ENCODE assay signal across 19 mouse cellular contexts in genomic region chr15:102041951-102042350, GRCm38 (mm10). TPM values are rescaled to one million over a fixed set of nuclear protein-coding genes. Genes with fewer than 3 reads are reported as not detected.
A peak's percentile ranks its signal among the peaks of the same experiment; 100 is the strongest.
DNase-seq lines count a peak whose midpoint lies in the region; ATAC-seq and TF ChIP-seq lines count a peak whose summit lies in the region.
"Had no signal": no experiment of that assay in that cellular context is flagged by ENCODE, and none has a peak within 500 bp of the region (broad histone marks: within the 10 kb centered on the region; RNA-seq: fewer than 3 reads in every experiment).

No protein-coding gene starts in this region.

- H3K4me3 ChIP-seq in kidney, embryonic 16.5 days (ENCODE audit: low read length) = peak overlapping the region; percentile 17
- no peak overlapping the region for H3K4me3 ChIP-seq in kidney, adult 2 months (ENCODE audit: insufficient read depth, low read depth, low read length)
- H3K4me3 ChIP-seq in lung, postnatal 0 days (ENCODE audit: low read depth, low read length) = no peak overlapping the region
- H3K4me3 ChIP-seq in lung, adult 2 months (replicated peaks; ENCODE audit: extremely low read depth, low read depth, low read length) = no peak overlapping the region
- H3K4me3 ChIP-seq in limb, embryonic 11.5 days (ENCODE audit: low read depth, low read length) = no peak overlapping the region
- H3K4me3 ChIP-seq in stomach, embryonic 16.5 days (replicated peaks; ENCODE audit: low read length) = no peak overlapping the region
- H3K4me3 ChIP-seq: embryonic facial prominence, embryonic 15.5 days; heart, embryonic 15.5 days; neural tube, embryonic 12.5 days had no signal

- WGBS in kidney, embryonic 16.5 days = 31% methylated on average over 7 of the region's 7 CpGs
- 34% methylated on average over 7 of the region's 7 CpGs for WGBS in kidney, adult 2 months
- WGBS in lung, postnatal 0 days = 25% methylated on average over 7 of the region's 7 CpGs
- WGBS in lung, adult 2 months = 35% methylated on average over 7 of the region's 7 CpGs
- 23% methylated on average over 7 of the region's 7 CpGs for WGBS in limb, embryonic 11.5 days
- 33% methylated on average over 7 of the region's 7 CpGs for WGBS in stomach, embryonic 16.5 days

- ATAC-seq in kidney, embryonic 16.5 days (ENCODE audit: low FRiP score, low TSS enrichment) = no peak
- ATAC-seq in lung, postnatal 0 days = peak; percentile 59
- ATAC-seq in limb, embryonic 11.5 days (ENCODE audit: insufficient number of reproducible peaks, low FRiP score, low TSS enrichment, low read depth) = no peak
- no peak for ATAC-seq in stomach, embryonic 16.5 days (ENCODE audit: insufficient read depth, low FRiP score)
- no peak for ATAC-seq in monocyte, adult 5-6 weeks (replicated peaks; ENCODE audit: insufficient number of reproducible peaks, low FRiP score, low TSS enrichment, poor library complexity, severe bottlenecking)
- ATAC-seq: forebrain, postnatal 0 days; hindbrain, embryonic 16.5 days had no signal

- no peaks in the 10 kb centered on the region for H3K4me1 ChIP-seq in kidney, embryonic 16.5 days (ENCODE audit: insufficient read depth, low read length)
- H3K4me1 ChIP-seq in kidney, adult 2 months (ENCODE audit: control insufficient read depth, insufficient read depth, low read length) = no peaks in the 10 kb centered on the region
- no peaks in the 10 kb centered on the region for H3K4me1 ChIP-seq in lung, postnatal 0 days (ENCODE audit: insufficient read depth, low read depth, low read length)
- no peaks in the 10 kb centered on the region for H3K4me1 ChIP-seq in lung, adult 2 months (ENCODE audit: control insufficient read depth, insufficient read depth, low read length)
- H3K4me1 ChIP-seq in limb, embryonic 11.5 days (ENCODE audit: control insufficient read depth, insufficient read depth, low read length) = no peaks in the 10 kb centered on the region
- H3K4me1 ChIP-seq in stomach, embryonic 16.5 days (ENCODE audit: control insufficient read depth, insufficient read depth, low read length) = no peaks in the 10 kb centered on the region
- H3K4me1 ChIP-seq: embryonic facial prominence, embryonic 15.5 days; heart, embryonic 15.5 days; neural tube, embryonic 12.5 days had no signal

- no peaks in the 10 kb centered on the region for H3K27me3 ChIP-seq in kidney, embryonic 16.5 days (ENCODE audit: insufficient read depth, low read length)
- H3K27me3 ChIP-seq in kidney, adult 2 months (replicated peaks; ENCODE audit: control insufficient read depth, insufficient read depth, low read length) = no peaks in the 10 kb centered on the region
- H3K27me3 ChIP-seq in lung, postnatal 0 days (replicated peaks; ENCODE audit: insufficient read depth, low read length) = no peaks in the 10 kb centered on the region
- H3K27me3 ChIP-seq in limb, embryonic 11.5 days (ENCODE audit: control insufficient read depth, insufficient read depth, low read length) = no peaks in the 10 kb centered on the region
- H3K27me3 ChIP-seq in stomach, embryonic 16.5 days (ENCODE audit: control insufficient read depth, insufficient read depth, low read length) = no peaks in the 10 kb centered on the region
- H3K27me3 ChIP-seq: embryonic facial prominence, embryonic 15.5 days; heart, embryonic 15.5 days; neural tube, embryonic 12.5 days had no signal

- no peaks in the 10 kb centered on the region for H3K36me3 ChIP-seq in kidney, embryonic 16.5 days (ENCODE audit: insufficient read depth, low read length)
- no peaks in the 10 kb centered on the region for H3K36me3 ChIP-seq in kidney, adult 2 months (ENCODE audit: control insufficient read depth, insufficient read depth, low read length)
- H3K36me3 ChIP-seq in lung, postnatal 0 days (ENCODE audit: insufficient read depth, low read length) = no peaks in the 10 kb centered on the region
- no peaks in the 10 kb centered on the region for H3K36me3 ChIP-seq in limb, embryonic 11.5 days (ENCODE audit: control insufficient read depth, insufficient read depth, low read length)
- no peaks in the 10 kb centered on the region for H3K36me3 ChIP-seq in stomach, embryonic 16.5 days (ENCODE audit: control insufficient read depth, insufficient read depth, low read length)
- H3K36me3 ChIP-seq: embryonic facial prominence, embryonic 15.5 days; heart, embryonic 15.5 days; neural tube, embryonic 12.5 days had no signal

- H3K4me2 ChIP-seq in kidney, embryonic 16.5 days (replicated peaks; ENCODE audit: low read depth, low read length) = peak overlapping the region; percentile 46
- no peak overlapping the region for H3K4me2 ChIP-seq in lung, postnatal 0 days (replicated peaks; ENCODE audit: low read depth, low read length)
- H3K4me2 ChIP-seq in limb, embryonic 11.5 days (ENCODE audit: low read depth, severe bottlenecking) = peak overlapping the region; percentile 15; the same call in 1 of the 2 replicates
- H3K4me2 ChIP-seq in stomach, embryonic 16.5 days (ENCODE audit: low read depth, low read length) = peak overlapping the region; percentile 37; the same call in 1 of the 2 replicates
- H3K4me2 ChIP-seq: embryonic facial prominence, embryonic 15.5 days; heart, embryonic 15.5 days; neural tube, embryonic 12.5 days had no signal

- no peak overlapping the region for H3K9ac ChIP-seq in kidney, embryonic 16.5 days (replicated peaks; ENCODE audit: low read length)
- H3K9ac ChIP-seq in lung, postnatal 0 days (replicated peaks; ENCODE audit: low read depth) = no peak overlapping the region
- no peak overlapping the region for H3K9ac ChIP-seq in limb, embryonic 11.5 days (ENCODE audit: low read length)
- H3K9ac ChIP-seq in stomach, embryonic 16.5 days (ENCODE audit: low read length) = peak overlapping the region; percentile 0; the same call in 1 of the 2 replicates
- H3K9ac ChIP-seq: embryonic facial prominence, embryonic 15.5 days; forebrain, postnatal 0 days; heart, embryonic 15.5 days; neural tube, embryonic 12.5 days had no signal

- TF ChIP-seq EP300 in lung, postnatal 0 days (IDR thresholded peaks at IDR 0.05) = no peak

- TF ChIP-seq CTCF in kidney, adult 2 months (conservative IDR thresholded peaks at IDR 0.05; ENCODE audit: insufficient read depth, insufficient read length, low read depth, low read length) = no peak
- TF ChIP-seq CTCF in lung, postnatal 0 days (IDR thresholded peaks at IDR 0.05) = no peak
- no peak for TF ChIP-seq CTCF in lung, adult 2 months (IDR thresholded peaks at IDR 0.05; ENCODE audit: insufficient read depth, low read length)

- H3K9me3 ChIP-seq in kidney, embryonic 16.5 days (ENCODE audit: low read length) = no peaks in the 10 kb centered on the region
- H3K9me3 ChIP-seq in lung, postnatal 0 days (ENCODE audit: low read length) = no peaks in the 10 kb centered on the region
- no peaks in the 10 kb centered on the region for H3K9me3 ChIP-seq in limb, embryonic 11.5 days (ENCODE audit: control insufficient read depth, low read length)
- no peaks in the 10 kb centered on the region for H3K9me3 ChIP-seq in stomach, embryonic 16.5 days (replicated peaks; ENCODE audit: control insufficient read depth, low read length)
- H3K9me3 ChIP-seq: embryonic facial prominence, embryonic 15.5 days; heart, embryonic 15.5 days; neural tube, embryonic 12.5 days had no signal

- H3K27ac ChIP-seq in kidney, embryonic 16.5 days (ENCODE audit: low read length) = no peak overlapping the region
- no peak overlapping the region for H3K27ac ChIP-seq in kidney, adult 2 months (ENCODE audit: insufficient read depth, low read depth, low read length)
- no peak overlapping the region; the same call in 1 of the 2 replicates for H3K27ac ChIP-seq in lung, postnatal 0 days (ENCODE audit: low read length)
- H3K27ac ChIP-seq in limb, embryonic 11.5 days (replicated peaks; ENCODE audit: low read depth, low read length) = no peak overlapping the region
- H3K27ac ChIP-seq in stomach, embryonic 16.5 days (ENCODE audit: low read length) = no peak overlapping the region
- H3K27ac ChIP-seq: embryonic facial prominence, embryonic 15.5 days; heart, embryonic 15.5 days; neural tube, embryonic 12.5 days had no signal

- no peak for TF ChIP-seq POLR2A in kidney, adult 2 months (IDR thresholded peaks at IDR 0.05; ENCODE audit: low read depth, low read length)
- no peak for TF ChIP-seq POLR2A in lung, adult 2 months (IDR thresholded peaks at IDR 0.05; ENCODE audit: borderline replicate concordance, extremely low read depth, low read depth, low read length)

- DNase-seq in kidney, adult 2 months = no peak
- DNase-seq in lung, postnatal 0 days (ENCODE audit: low spot score) = peak; percentile 62
- no peak for DNase-seq in lung, adult 2 months
- DNase-seq in limb, embryonic 11.5 days (ENCODE audit: low spot score) = no peak
- no peak for DNase-seq in right cerebral cortex, postnatal 4 days
- DNase-seq: cerebellum, adult 2 months; cerebellum, postnatal 36 days; forebrain, postnatal 0 days; liver; thymus, adult 18-20 months; thymus, postnatal 4 days had no signal

RNA-seq across cellular contexts. Expression of gene Krt18, which starts 14.0 kb away (rescaled TPM):
- 216 and 223 TPM in 2 replicates for polyA plus RNA-seq in kidney, embryonic 16.5 days (2015; fragmentation: Nextera tagmentation; extraction: Ambion mirVana)
- polyA plus RNA-seq in kidney, adult 2 months (2012; rRNA removed) = 20.7 and 25.0 TPM in 2 replicates
- polyA plus RNA-seq in lung, postnatal 0 days (2015; fragmentation: Nextera tagmentation; extraction: Ambion mirVana) = 235 and 248 TPM in 2 replicates
- polyA plus RNA-seq in lung, adult 2 months (2012; rRNA removed) = 62.6 and 63.8 TPM in 2 replicates
- polyA plus RNA-seq in limb, embryonic 11.5 days (2014; fragmentation: Nextera tagmentation; extraction: Ambion mirVana) = 26.8 and 30.1 TPM in 2 replicates
- polyA plus RNA-seq in stomach, embryonic 16.5 days (2015; fragmentation: Nextera tagmentation; extraction: Ambion mirVana) = 550 and 609 TPM in 2 replicates
- 1.1 to 4.4 TPM (median 3.5 TPM) in 3 replicates for total RNA-seq in monocyte, adult 5-6 weeks (2017)

RNA-seq across cellular contexts. Expression of gene Eif4b, which starts 31.6 kb away (rescaled TPM):
- polyA plus RNA-seq in kidney, embryonic 16.5 days (2015; fragmentation: Nextera tagmentation; extraction: Ambion mirVana) = 137 and 140 TPM in 2 replicates
- 92.1 and 124 TPM in 2 replicates for polyA plus RNA-seq in kidney, adult 2 months (2012; rRNA removed)
- polyA plus RNA-seq in lung, postnatal 0 days (2015; fragmentation: Nextera tagmentation; extraction: Ambion mirVana) = 54.0 and 61.8 TPM in 2 replicates
- polyA plus RNA-seq in lung, adult 2 months (2012; rRNA removed) = 47.3 and 87.1 TPM in 2 replicates
- polyA plus RNA-seq in limb, embryonic 11.5 days (2014; fragmentation: Nextera tagmentation; extraction: Ambion mirVana) = 131 and 141 TPM in 2 replicates
- polyA plus RNA-seq in stomach, embryonic 16.5 days (2015; fragmentation: Nextera tagmentation; extraction: Ambion mirVana) = 108 and 122 TPM in 2 replicates
- total RNA-seq in monocyte, adult 5-6 weeks (2017) = 248 to 278 TPM (median 251 TPM) in 3 replicates

RNA-seq across cellular contexts. Expression of gene Krt8, which starts 37.7 kb away (rescaled TPM):
- 267 and 282 TPM in 2 replicates for polyA plus RNA-seq in kidney, embryonic 16.5 days (2015; fragmentation: Nextera tagmentation; extraction: Ambion mirVana)
- polyA plus RNA-seq in kidney, adult 2 months (2012; rRNA removed) = 82.8 and 88.0 TPM in 2 replicates
- polyA plus RNA-seq in lung, postnatal 0 days (2015; fragmentation: Nextera tagmentation; extraction: Ambion mirVana) = 353 and 389 TPM in 2 replicates
- 128 and 147 TPM in 2 replicates for polyA plus RNA-seq in lung, adult 2 months (2012; rRNA removed)
- polyA plus RNA-seq in limb, embryonic 11.5 days (2014; fragmentation: Nextera tagmentation; extraction: Ambion mirVana) = 21.3 and 22.7 TPM in 2 replicates
- polyA plus RNA-seq in stomach, embryonic 16.5 days (2015; fragmentation: Nextera tagmentation; extraction: Ambion mirVana) = 1,152 and 1,422 TPM in 2 replicates
- total RNA-seq in monocyte, adult 5-6 weeks (2017) = 0.19 to 0.68 TPM in 2 of 3 replicates, not detected in the other

RNA-seq across cellular contexts. Expression of gene Tns2, which starts 58.3 kb away (rescaled TPM):
- 51.2 and 56.3 TPM in 2 replicates for polyA plus RNA-seq in kidney, embryonic 16.5 days (2015; fragmentation: Nextera tagmentation; extraction: Ambion mirVana)
- 124 and 143 TPM in 2 replicates for polyA plus RNA-seq in kidney, adult 2 months (2012; rRNA removed)
- polyA plus RNA-seq in lung, postnatal 0 days (2015; fragmentation: Nextera tagmentation; extraction: Ambion mirVana) = 48.7 and 51.6 TPM in 2 replicates
- 255 and 329 TPM in 2 replicates for polyA plus RNA-seq in lung, adult 2 months (2012; rRNA removed)
- polyA plus RNA-seq in limb, embryonic 11.5 days (2014; fragmentation: Nextera tagmentation; extraction: Ambion mirVana) = 14.6 and 15.6 TPM in 2 replicates
- 41.2 and 43.0 TPM in 2 replicates for polyA plus RNA-seq in stomach, embryonic 16.5 days (2015; fragmentation: Nextera tagmentation; extraction: Ambion mirVana)
- 5.7 TPM in 1 of 3 replicates, not detected in the others for total RNA-seq in monocyte, adult 5-6 weeks (2017)
- total RNA-seq: megakaryocyte-erythroid progenitor cell, adult 5-6 weeks had no signal
